Mouse (Mus musculus): ENCODE data around the gene Olfr1154.

The Olfr1154 gene

GRCm38 (mm10) chr2:87905066-87905465 lies at the start of gene Olfr1154:
Olfr1154 (minus strand) TSS chr2:87905166.
- no peak for DNase-seq (ENCODE audit: low spot score in 2 of 2)

- DNase-seq (ENCODE audit: low spot score in 2 of 2) = no peak
Observed at GRCm38 (mm10) chr2:87953000-87953399, 48.0 kb upstream of the Olfr1154 start, which contains the start of gene Olfr1156. Olfr1156 (minus strand) TSS chr2:87953100.

DNA sequence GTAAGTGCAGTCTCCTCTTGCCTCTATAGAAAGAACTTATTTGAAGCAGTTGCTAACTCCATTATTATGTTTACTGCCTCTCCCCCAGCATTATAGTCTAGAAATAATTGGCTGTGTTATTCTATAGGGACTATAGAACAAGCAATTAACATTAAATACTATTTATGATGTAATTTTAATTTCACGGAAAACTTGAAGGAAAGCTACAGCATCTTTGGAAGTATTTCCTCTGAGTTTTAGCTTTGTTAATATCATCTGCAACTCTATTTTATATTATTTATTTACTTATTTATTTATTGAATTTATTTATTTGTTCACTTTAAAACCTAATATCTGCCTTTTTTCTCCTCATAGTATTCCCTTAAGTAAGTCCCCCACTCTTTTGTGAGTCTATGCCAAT lies 40.1 kb upstream of the Olfr1154 start, which contains the start of gene Olfr1155:
Gene Olfr1155 (minus strand): TSS at position 101 of the 400 bp plus-strand sequence.
- DNase-seq (ENCODE audit: low spot score in 2 of 2) = no peak

GRCm38 (mm10) chr2:87894662-87895061 lies 10.3 kb downstream of the Olfr1154 start, which contains the start of gene Olfr1153:
Olfr1153 (plus strand) TSS chr2:87894962.
- no peak for DNase-seq (ENCODE audit: low spot score in 2 of 2)

DNA sequence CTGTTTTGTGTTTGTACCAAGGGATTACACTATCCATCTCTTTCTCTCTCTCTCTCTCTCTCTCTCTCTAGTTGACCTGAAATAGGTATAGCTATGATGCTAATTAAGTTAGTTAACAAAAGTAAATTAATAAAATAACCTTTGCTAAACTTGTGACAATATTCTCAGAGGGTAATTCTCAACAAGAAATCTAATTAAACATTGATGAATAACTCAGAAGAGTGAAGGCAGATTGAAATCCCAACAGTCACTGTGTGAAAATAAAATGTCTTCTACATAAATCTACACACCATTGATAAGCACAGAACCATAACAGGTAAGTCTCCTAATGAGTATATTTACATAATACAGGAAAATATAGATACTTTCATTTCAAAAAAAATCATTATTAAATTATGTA lies 38.8 kb downstream of the Olfr1154 start, which contains the start of gene Olfr1152:
Gene Olfr1152 (plus strand): TSS at position 301 of the 400 bp plus-strand sequence.
- DNase-seq (ENCODE audit: low spot score in 2 of 2) = no peak

- no peak for DNase-seq (ENCODE audit: low spot score in 2 of 2)
Observed at GRCm38 (mm10) chr2:87855562-87855961, 49.4 kb downstream of the Olfr1154 start, which contains the start of gene Olfr1151. Olfr1151 (plus strand) TSS chr2:87855862.
